Mouse (Mus musculus) liver, postnatal 0 days (tissue): ENCODE data around the gene Dgki. TPM values are rescaled to one million over a fixed set of nuclear protein-coding genes. Genes with fewer than 3 reads are reported as not detected.

Experiments used
- ATAC-seq: fragments of 200-750 bp; cut with Nextera tagmentation; 2 replicates; pipeline ENCODE4 v1.8.0; 2017; ENCODE audit warnings: mild to moderate bottlenecking, moderate library complexity
- DNase-seq: peaks from one replicate; pipeline ENCODE4 v3.0.0-alpha.2; 2016
- H3K27ac ChIP-seq: fragments of 300-500 bp; sonication (generic); 2 replicates; pipeline ENCODE4 v1.5.1; 2014; ENCODE audit warnings: antibody characterized with exemption, moderate library complexity, mild to moderate bottlenecking, low read depth
- H3K27me3 ChIP-seq: fragments of 300-500 bp; sonication (generic); 2 replicates; pipeline ENCODE4 v1.6.1; 2014; ENCODE audit warnings: low read length, control low read depth, mixed read lengths; ENCODE audit not compliant: insufficient read depth
- H3K36me3 ChIP-seq: fragments of 300-500 bp; sonication (generic); replicated peaks from 2 replicates; pipeline ENCODE4 v1.6.1; 2014; ENCODE audit warnings: mild to moderate bottlenecking, control low read depth, low read length, moderate library complexity, mixed read lengths; ENCODE audit not compliant: insufficient read depth
- H3K4me1 ChIP-seq: fragments of 300-500 bp; sonication (generic); 2 replicates; pipeline ENCODE4 v1.6.1; 2014; ENCODE audit warnings: antibody characterized with exemption, mild to moderate bottlenecking, control low read depth; ENCODE audit not compliant: insufficient read depth
- H3K4me2 ChIP-seq: fragments of 300-500 bp; sonication (generic); 2 replicates; pipeline ENCODE4 v1.6.1; 2014; ENCODE audit warnings: low read depth, mild to moderate bottlenecking, low read length, moderate library complexity, mixed read lengths
- H3K4me3 ChIP-seq: fragments of 300-500 bp; sonication (generic); 2 replicates; pipeline ENCODE4 v1.5.1; 2014; ENCODE audit warnings: low read depth, low read length
- H3K9ac ChIP-seq: fragments of 300-500 bp; sonication (generic); replicated peaks from 2 replicates; pipeline ENCODE4 v1.6.1; 2014; ENCODE audit warnings: mild to moderate bottlenecking, moderate library complexity
- H3K9me3 ChIP-seq: fragments of 300-500 bp; sonication (generic); 2 replicates; pipeline ENCODE4 v1.6.1; 2016; ENCODE audit warnings: mild to moderate bottlenecking, control low read depth, low read length, mixed read lengths
- CTCF ChIP-seq: sonication (generic); IDR thresholded peaks from 2 replicates; pipeline ENCODE4 v1.5.1; 2016; ENCODE audit warnings: antibody characterized with exemption, low read depth
- EP300 ChIP-seq: IDR thresholded peaks from 2 replicates; pipeline ENCODE4 v1.6.1; 2016; ENCODE audit warnings: antibody characterized with exemption, low read depth, mild to moderate bottlenecking
- WGBS: fragments of 180-500 bp; shearing (Covaris S2); extraction: QIAGEN DNeasy Blood & Tissue Kit; methylation state at CpG from one replicate; pipeline ENCODE4 v1.1.7; 2014; ENCODE audit not compliant: insufficient replicate concordance; 5-methylcytosine and 5-hydroxymethylcytosine counted together
- polyA plus RNA-seq: library from polyadenylated mRNA; unstranded; fragments of >200 nt; fragmentation: Nextera tagmentation; extraction: Ambion mirVana; gene quantifications from 2 replicates; pipeline ENCODE4 v1.2.1, GENCODE M21; 2015

Dgki gene
- polyA plus RNA-seq, 1 experiment from 2014 or later, result 0.56 TPM

DNA sequence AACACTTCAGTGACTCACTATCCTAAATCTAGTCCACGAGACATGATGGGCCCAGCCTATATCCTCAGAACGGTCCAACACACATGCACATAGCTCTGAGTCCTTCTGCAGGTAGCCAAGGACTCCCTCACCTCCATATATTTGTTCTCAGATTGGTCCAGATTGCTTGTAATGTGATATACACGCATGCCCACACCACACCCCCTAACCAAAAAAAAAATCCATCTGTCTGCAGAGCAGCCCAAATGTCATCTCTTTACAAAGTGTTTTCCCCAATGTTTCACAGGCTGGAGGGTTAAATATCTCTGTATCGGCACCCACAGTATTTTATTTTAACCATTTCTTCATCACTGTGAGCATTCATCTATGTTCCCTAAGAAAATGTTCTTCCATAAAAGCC, 58.5 kb downstream of the Dgki start:
- DNase-seq (no peak), ATAC-seq (no peak)
- Histone ChIP-seq H3K27ac (no peak overlapping the region), H3K9me3 (no peaks in the 10 kb centered on the region), H3K9ac (no peak overlapping the region), H3K4me3 (no peak overlapping the region), H3K4me1 (no peaks in the 10 kb centered on the region), H3K27me3 (no peaks in the 10 kb centered on the region), H3K36me3 (no peaks in the 10 kb centered on the region), H3K4me2 (no peak overlapping the region)
- 82% methylated on average over 4 of the region's 4 CpGs for WGBS
- no peak for TF ChIP-seq EP300
- TF ChIP-seq CTCF, result no peak

DNA sequence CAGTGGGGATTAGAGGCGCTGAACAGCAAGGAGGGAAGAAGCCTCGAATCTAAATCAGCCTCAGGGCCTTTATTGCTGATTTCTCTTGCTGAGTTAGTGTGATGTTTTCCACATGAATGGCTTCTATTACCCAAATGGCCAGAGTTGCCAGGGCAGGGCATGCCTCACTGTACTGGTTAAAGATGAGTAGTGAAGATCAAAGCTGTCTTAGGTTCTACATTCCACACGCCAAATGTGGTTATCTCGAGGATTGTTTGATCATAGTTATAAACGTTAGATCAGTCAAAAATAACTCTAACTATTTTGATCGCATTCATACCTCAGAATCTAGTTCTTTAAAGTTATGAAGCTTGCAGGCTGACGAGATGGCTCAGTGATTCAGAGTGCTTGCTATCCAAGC, 59.8 kb downstream of the Dgki start:
- ATAC-seq, result no peak

DNA sequence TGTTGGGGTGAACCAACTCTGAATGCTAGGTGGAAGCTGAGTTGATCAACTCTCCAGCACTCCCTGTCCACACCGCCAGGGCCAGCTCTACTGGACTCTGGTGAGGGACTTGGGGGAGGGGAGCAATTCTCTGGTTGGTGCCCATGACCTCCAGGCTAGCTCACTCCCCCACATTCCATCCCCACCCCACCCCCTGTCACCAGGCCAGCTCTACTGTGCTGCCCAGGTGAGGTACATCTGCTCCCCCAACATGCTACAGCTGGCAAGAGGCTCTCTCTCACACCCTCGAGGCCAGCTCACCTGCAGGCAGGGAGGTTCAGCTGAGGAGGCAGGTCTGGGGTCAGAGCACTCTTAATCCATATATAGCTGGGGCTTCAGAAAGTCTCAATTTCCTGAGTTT, 63.1 kb downstream of the Dgki start:
- no peak overlapping the region for H3K4me3 ChIP-seq
- no peak overlapping the region for H3K27ac ChIP-seq
- WGBS, result 49% methylated on average over 2 of the region's 2 CpGs
- no peak for DNase-seq
- H3K36me3 ChIP-seq, result no peaks in the 10 kb centered on the region
- no peak overlapping the region for H3K4me2 ChIP-seq
- no peak for ATAC-seq
- no peaks in the 10 kb centered on the region for H3K4me1 ChIP-seq
- H3K27me3 ChIP-seq, result no peaks in the 10 kb centered on the region
- no peaks in the 10 kb centered on the region for H3K9me3 ChIP-seq
- TF ChIP-seq EP300, result no peak
- TF ChIP-seq CTCF, result no peak
- no peak overlapping the region for H3K9ac ChIP-seq

More for the DNA sequence above, 59.8 kb downstream of the Dgki start:
- no peak for DNase-seq
- TF ChIP-seq CTCF (no peak), EP300 (no peak)
- no peaks in the 10 kb centered on the region for H3K9me3 ChIP-seq
- no peak overlapping the region for H3K9ac ChIP-seq
- no peak overlapping the region for H3K4me3 ChIP-seq
- no peaks in the 10 kb centered on the region for H3K4me1 ChIP-seq
- H3K27me3 ChIP-seq, result no peaks in the 10 kb centered on the region
- H3K27ac ChIP-seq, result no peak overlapping the region
- H3K36me3 ChIP-seq, result no peaks in the 10 kb centered on the region
- no peak overlapping the region for H3K4me2 ChIP-seq
- 71% methylated on average over 7 of the region's 7 CpGs for WGBS

DNA sequence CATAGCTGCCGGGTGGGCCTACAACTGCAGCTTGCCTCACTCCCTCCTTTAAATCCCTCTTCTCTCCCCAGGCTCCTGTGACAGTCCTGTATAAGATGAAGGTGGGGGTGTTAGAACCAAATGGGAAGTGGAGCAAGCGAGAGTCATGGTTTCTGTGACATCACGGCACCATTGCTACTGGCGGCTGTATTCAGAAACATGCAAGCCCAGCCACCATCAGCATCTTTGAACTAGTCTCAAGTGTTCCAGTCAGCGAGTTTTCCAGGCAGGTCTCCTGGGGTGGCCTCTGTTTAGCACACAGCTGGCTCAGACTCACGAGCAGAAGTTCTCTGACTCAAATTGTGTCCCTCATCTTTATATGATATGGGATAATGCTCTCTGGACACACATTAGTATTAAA, 68.8 kb downstream of the Dgki start:
- H3K4me3 ChIP-seq, result no peak overlapping the region
- no peak overlapping the region for H3K27ac ChIP-seq
- TF ChIP-seq CTCF, result no peak
- TF ChIP-seq EP300, result no peak
- WGBS, result 67% methylated on average over 6 of the region's 6 CpGs
- no peak for DNase-seq
- H3K9me3 ChIP-seq, result no peaks in the 10 kb centered on the region
- no peaks in the 10 kb centered on the region for H3K27me3 ChIP-seq
- H3K4me1 ChIP-seq, result no peaks in the 10 kb centered on the region
- ATAC-seq, result no peak
- H3K4me2 ChIP-seq, result no peak overlapping the region
- H3K36me3 ChIP-seq, result no peaks in the 10 kb centered on the region
- H3K9ac ChIP-seq, result no peak overlapping the region

DNA sequence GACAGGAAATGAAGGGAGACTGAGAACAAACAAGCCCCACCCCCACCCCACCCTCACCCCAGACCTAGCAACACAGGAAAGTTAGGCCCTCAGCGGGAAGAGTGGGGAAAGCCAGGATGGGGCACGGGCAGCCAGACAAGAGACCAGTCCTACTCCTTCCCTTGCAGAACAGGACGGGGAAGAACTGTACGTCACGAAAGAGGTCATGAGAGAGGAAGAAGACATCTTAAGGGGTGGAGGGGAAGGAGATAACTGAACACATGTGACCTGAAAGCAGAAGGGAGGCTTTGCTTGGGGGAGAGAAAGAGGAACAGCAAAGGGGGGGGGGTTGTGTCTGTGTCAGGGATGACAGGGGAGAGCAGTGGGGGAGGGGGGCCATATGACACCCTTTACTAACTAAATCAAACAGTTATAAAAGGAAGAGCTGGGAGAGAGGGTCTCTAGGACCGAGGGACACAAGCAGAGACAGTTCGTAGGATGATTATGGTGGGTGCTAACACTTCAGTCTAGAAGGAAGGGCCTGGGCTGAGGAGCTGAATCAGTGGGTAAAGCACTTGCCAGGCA, 77.0 kb downstream of the Dgki start:
- WGBS, result 30% methylated on average over 5 of the region's 7 CpGs
- Histone ChIP-seq H3K4me2 (no peak overlapping the region), H3K27me3 (no peaks in the 10 kb centered on the region), H3K9me3 (no peaks in the 10 kb centered on the region), H3K4me3 (no peak overlapping the region), H3K4me1 (no peaks in the 10 kb centered on the region), H3K27ac (peak overlapping the region; percentile 22; the same call in 1 of the 2 replicates), H3K36me3 (no peaks in the 10 kb centered on the region), H3K9ac (no peak overlapping the region)
- ATAC-seq, result peak; percentile 51
- no peak for DNase-seq
- TF ChIP-seq EP300 (no peak), CTCF (no peak)

DNA sequence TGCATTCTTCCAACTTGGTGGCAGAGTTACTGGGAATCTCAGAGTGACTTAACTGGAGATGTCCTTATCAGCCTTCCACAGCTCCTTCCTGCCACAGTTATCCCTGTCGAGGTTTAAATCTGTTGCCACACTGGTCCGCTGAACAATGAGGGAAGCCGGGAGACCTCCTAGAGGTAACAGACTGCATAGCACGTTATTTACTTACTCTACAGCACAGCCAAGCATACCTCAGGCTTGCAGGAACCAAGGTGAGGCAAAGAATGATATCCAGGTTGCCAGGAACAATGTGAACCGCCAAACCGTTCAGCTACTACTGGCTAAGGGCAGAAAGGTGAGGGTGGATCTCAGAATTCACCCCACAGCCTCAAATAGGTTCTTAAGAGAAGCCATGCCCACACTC, 78.0 kb downstream of the Dgki start:
- ATAC-seq, result no peak
- no peak overlapping the region for H3K9ac ChIP-seq
- no peaks in the 10 kb centered on the region for H3K4me1 ChIP-seq
- H3K9me3 ChIP-seq, result no peaks in the 10 kb centered on the region
- WGBS, result 46% methylated on average over 6 of the region's 6 CpGs
- H3K4me2 ChIP-seq, result no peak overlapping the region
- no peak overlapping the region for H3K27ac ChIP-seq
- DNase-seq, result no peak
- no peaks in the 10 kb centered on the region for H3K36me3 ChIP-seq
- no peak for TF ChIP-seq EP300
- TF ChIP-seq CTCF, result no peak
- H3K4me3 ChIP-seq, result no peak overlapping the region
- H3K27me3 ChIP-seq, result no peaks in the 10 kb centered on the region

DNA sequence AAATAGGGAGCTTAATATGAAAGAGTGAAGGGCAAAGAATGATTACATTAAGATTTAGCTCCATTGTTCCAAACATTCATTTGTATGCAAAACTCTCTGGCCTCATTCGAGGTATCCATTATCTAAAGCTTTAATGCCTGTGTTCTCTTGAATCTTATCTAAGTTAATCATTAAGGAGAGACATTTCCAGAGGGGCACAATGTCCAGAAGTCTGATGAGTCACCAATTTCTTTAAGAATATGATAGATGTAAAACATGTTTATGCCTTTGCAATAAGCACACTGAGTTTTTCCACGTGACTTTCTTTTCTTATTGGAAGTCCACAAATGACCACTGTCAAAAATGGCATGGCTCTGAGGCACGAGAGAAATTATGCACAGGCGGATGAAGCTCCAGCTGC, 80.9 kb downstream of the Dgki start:
- DNase-seq (no peak), ATAC-seq (no peak)
- no peak overlapping the region for H3K27ac ChIP-seq
- H3K9me3 ChIP-seq, result no peaks in the 10 kb centered on the region
- no peak overlapping the region for H3K4me3 ChIP-seq
- H3K36me3 ChIP-seq, result no peaks in the 10 kb centered on the region
- 74% methylated on average over 4 of the region's 4 CpGs for WGBS
- no peak for TF ChIP-seq CTCF
- no peak for TF ChIP-seq EP300
- H3K27me3 ChIP-seq, result no peaks in the 10 kb centered on the region
- no peak overlapping the region for H3K4me2 ChIP-seq
- H3K9ac ChIP-seq, result no peak overlapping the region
- no peaks in the 10 kb centered on the region for H3K4me1 ChIP-seq
